In genomic region chr2:80356656-80357231, GRCm38 (mm10) we compare ENCODE assay signal across 8 mouse cellular contexts. TPM values are rescaled to one million over a fixed set of nuclear protein-coding genes. Genes with fewer than 3 reads are reported as not detected.
DNase-seq lines count a peak whose midpoint lies in the region; ATAC-seq lines count a peak whose summit lies in the region.
"Had no signal": no experiment of that assay in that cellular context is flagged by ENCODE, and none has a peak within 500 bp of the region (broad histone marks: within the 10 kb centered on the region; RNA-seq: fewer than 3 reads in every experiment).

No protein-coding gene starts in this region.

- no peak overlapping the region for H3K9ac ChIP-seq in hindbrain, embryonic 15.5 days
- no peak overlapping the region for H3K9ac ChIP-seq in neural tube, embryonic 14.5 days (replicated peaks; ENCODE audit: low read depth, low read length)
- H3K9ac ChIP-seq: heart, embryonic 15.5 days had no signal

- peak; percentile 10 for DNase-seq in layer of hippocampus, adult 9-10 months (ENCODE audit: low spot score)
- no peak for DNase-seq in layer of hippocampus, postnatal 36 days
- no peak for DNase-seq in spleen, postnatal 36 days (ENCODE audit: low spot score in 2 of 2)
- DNase-seq in thymus, postnatal 0 days (ENCODE audit: low spot score), result no peak

- H3K4me2 ChIP-seq in hindbrain, embryonic 15.5 days, result no peak overlapping the region
- no peak overlapping the region for H3K4me2 ChIP-seq in neural tube, embryonic 14.5 days (ENCODE audit: low read depth, low read length)
- H3K4me2 ChIP-seq: heart, embryonic 15.5 days had no signal

- H3K4me1 ChIP-seq in hindbrain, embryonic 15.5 days (replicated peaks), result no peaks in the 10 kb centered on the region
- no peaks in the 10 kb centered on the region for H3K4me1 ChIP-seq in neural tube, embryonic 14.5 days (ENCODE audit: control insufficient read depth, insufficient read depth, low read length)

- H3K9me3 ChIP-seq in hindbrain, embryonic 15.5 days, result no peaks in the 10 kb centered on the region
- H3K9me3 ChIP-seq in neural tube, embryonic 14.5 days (ENCODE audit: control insufficient read depth, low read length), result no peaks in the 10 kb centered on the region
- H3K9me3 ChIP-seq: heart, embryonic 15.5 days had no signal

- no peaks in the 10 kb centered on the region for H3K27me3 ChIP-seq in hindbrain, embryonic 15.5 days
- H3K27me3 ChIP-seq in neural tube, embryonic 14.5 days (ENCODE audit: control insufficient read depth, insufficient read depth, low read length), result no peaks in the 10 kb centered on the region
- H3K27me3 ChIP-seq: heart, embryonic 15.5 days had no signal

- 51% methylated on average over 8 of the region's 8 CpGs for WGBS in hindbrain, embryonic 15.5 days
- 37% methylated on average over 8 of the region's 8 CpGs for WGBS in neural tube, embryonic 14.5 days

- peaks cover 29% of the 10 kb centered on the region for H3K36me3 ChIP-seq in hindbrain, embryonic 15.5 days
- H3K36me3 ChIP-seq in neural tube, embryonic 14.5 days (ENCODE audit: control insufficient read depth, insufficient read depth, low read length), result peaks cover 13% of the 10 kb centered on the region; the same call in 1 of the 2 replicates

- H3K27ac ChIP-seq in hindbrain, embryonic 15.5 days (replicated peaks), result no peak overlapping the region
- H3K27ac ChIP-seq in neural tube, embryonic 14.5 days (ENCODE audit: low read depth, low read length), result no peak overlapping the region
- H3K27ac ChIP-seq: heart, embryonic 15.5 days had no signal

- 0 out of 2 replicates have a peak, but pooled peaks have one; percentile 52 for ATAC-seq in common myeloid progenitor, adult 5-6 weeks (replicated peaks; ENCODE audit: low read depth, poor library complexity, severe bottlenecking)
- ATAC-seq in hindbrain, embryonic 15.5 days (ENCODE audit: low FRiP score, low read depth), result peak; percentile 73; the same call in 1 of the 2 replicates
- ATAC-seq in neural tube, embryonic 14.5 days (ENCODE audit: low read depth), result peak; percentile 74

- H3K4me3 ChIP-seq in hindbrain, embryonic 15.5 days, result no peak overlapping the region
- H3K4me3 ChIP-seq in neural tube, embryonic 14.5 days (ENCODE audit: low read depth, low read length), result no peak overlapping the region
- H3K4me3 ChIP-seq: heart, embryonic 15.5 days had no signal

RNA-seq across cellular contexts. Expression of gene Dnajc10, which starts 41.5 kb away (rescaled TPM):
- 10 to 100 TPM; 55.5 to 57.9 TPM for total RNA-seq in layer of hippocampus, postnatal 36 days (2021)
- 66.2 and 105 TPM in 2 replicates for total RNA-seq in common myeloid progenitor, adult 5-6 weeks (2017)
- polyA plus RNA-seq in hindbrain, embryonic 15.5 days (2015; fragmentation: Nextera tagmentation; extraction: Ambion mirVana), result 63.1 and 65.1 TPM in 2 replicates
- polyA plus RNA-seq in neural tube, embryonic 14.5 days (2014; fragmentation: Nextera tagmentation; extraction: Ambion mirVana), result 70.2 and 85.1 TPM in 2 replicates
- 45.4 and 47.5 TPM in 2 replicates for polyA plus RNA-seq in thymus, postnatal 0 days (2015; fragmentation: Nextera tagmentation; extraction: Ambion mirVana)
